Mouse (Mus musculus): Measurements from ENCODE around the gene Tspan18. TPM values are rescaled to one million over a fixed set of nuclear protein-coding genes. Genes with fewer than 3 reads are reported as not detected.

Gene Tspan18
- polyA plus RNA-seq, 1 experiment from 2014 or later, result 48.2 TPM

- ATAC-seq (ENCODE audit: insufficient number of reproducible peaks, insufficient read depth, low FRiP score, low read depth), result no peak
- no peaks in the 10 kb centered on the region for H3K36me3 ChIP-seq (ENCODE audit: control insufficient read depth, insufficient read depth, low read length)
- no peak overlapping the region for H3K4me2 ChIP-seq (ENCODE audit: low read length)
- H3K9me3 ChIP-seq (ENCODE audit: control insufficient read depth, low read length), result no peaks in the 10 kb centered on the region
- no peak overlapping the region for H3K4me3 ChIP-seq (ENCODE audit: control insufficient read depth in 1 of 2, insufficient read depth in 1 of 2, low read depth in 1 of 2, low read length in 2 of 2)
- peak overlapping the region in 1 of 2 experiments; percentile 16; a peak in 1 of 4 replicates for H3K27ac ChIP-seq (replicated peaks in 1 of 2; ENCODE audit: control insufficient read depth in 1 of 2, insufficient read depth in 1 of 2, low read depth in 2 of 2, low read length in 2 of 2)
- H3K27me3 ChIP-seq (ENCODE audit: control insufficient read depth, insufficient read depth, low read length), result no peaks in the 10 kb centered on the region
- 61% methylated on average over 1 of the region's 1 CpGs for WGBS
- H3K9ac ChIP-seq (ENCODE audit: low read length), result no peak overlapping the region
- H3K4me1 ChIP-seq (ENCODE audit: control insufficient read depth in 2 of 2, insufficient read depth in 2 of 2, low read length in 2 of 2), result peaks cover 9 to 16% of the 10 kb centered on the region in 2 experiments
Measured at GRCm38 (mm10) chr2:93354621-93355020, 20.3 kb upstream of the Tspan18 start.

DNA sequence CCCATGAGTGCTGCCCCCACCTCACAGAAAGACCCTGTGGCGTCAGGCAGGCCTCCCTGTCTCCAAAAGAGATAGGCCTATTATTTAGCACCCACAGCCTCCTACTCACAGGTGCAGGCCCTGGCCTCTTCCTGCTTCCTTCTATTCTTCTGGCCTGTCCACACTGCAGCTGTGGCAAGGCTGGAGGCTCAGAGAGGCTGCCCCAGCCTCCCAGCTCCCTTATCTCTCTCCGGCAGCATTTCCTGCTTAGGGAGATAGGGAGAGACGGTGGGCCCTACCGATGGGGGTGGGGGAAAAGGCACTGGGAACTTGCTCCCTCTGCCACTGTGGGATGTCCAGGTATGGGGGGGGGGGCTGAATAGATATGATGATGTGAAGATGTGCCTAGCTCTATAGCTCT, 19.4 kb upstream of the Tspan18 start:
- Histone ChIP-seq H3K36me3 (ENCODE audit: control insufficient read depth, insufficient read depth, low read length) (no peaks in the 10 kb centered on the region), H3K4me2 (ENCODE audit: low read length) (no peak overlapping the region), H3K9ac (ENCODE audit: low read length) (no peak overlapping the region), H3K27ac (replicated peaks in 1 of 2; ENCODE audit: control insufficient read depth in 1 of 2, insufficient read depth in 1 of 2, low read depth in 2 of 2, low read length in 2 of 2) (peak overlapping the region; percentile 57 to 58), H3K4me3 (ENCODE audit: control insufficient read depth in 1 of 2, insufficient read depth in 1 of 2, low read depth in 1 of 2, low read length in 2 of 2) (no peak overlapping the region), H3K27me3 (ENCODE audit: control insufficient read depth, insufficient read depth, low read length) (no peaks in the 10 kb centered on the region), H3K4me1 (ENCODE audit: control insufficient read depth in 2 of 2, insufficient read depth in 2 of 2, low read length in 2 of 2) (peaks cover 9 to 16% of the 10 kb centered on the region in 2 experiments), H3K9me3 (ENCODE audit: control insufficient read depth, low read length) (no peaks in the 10 kb centered on the region)
- ATAC-seq (ENCODE audit: insufficient number of reproducible peaks, insufficient read depth, low FRiP score, low read depth), result peak; percentile 81
- 11% methylated on average over 4 of the region's 4 CpGs for WGBS

DNA sequence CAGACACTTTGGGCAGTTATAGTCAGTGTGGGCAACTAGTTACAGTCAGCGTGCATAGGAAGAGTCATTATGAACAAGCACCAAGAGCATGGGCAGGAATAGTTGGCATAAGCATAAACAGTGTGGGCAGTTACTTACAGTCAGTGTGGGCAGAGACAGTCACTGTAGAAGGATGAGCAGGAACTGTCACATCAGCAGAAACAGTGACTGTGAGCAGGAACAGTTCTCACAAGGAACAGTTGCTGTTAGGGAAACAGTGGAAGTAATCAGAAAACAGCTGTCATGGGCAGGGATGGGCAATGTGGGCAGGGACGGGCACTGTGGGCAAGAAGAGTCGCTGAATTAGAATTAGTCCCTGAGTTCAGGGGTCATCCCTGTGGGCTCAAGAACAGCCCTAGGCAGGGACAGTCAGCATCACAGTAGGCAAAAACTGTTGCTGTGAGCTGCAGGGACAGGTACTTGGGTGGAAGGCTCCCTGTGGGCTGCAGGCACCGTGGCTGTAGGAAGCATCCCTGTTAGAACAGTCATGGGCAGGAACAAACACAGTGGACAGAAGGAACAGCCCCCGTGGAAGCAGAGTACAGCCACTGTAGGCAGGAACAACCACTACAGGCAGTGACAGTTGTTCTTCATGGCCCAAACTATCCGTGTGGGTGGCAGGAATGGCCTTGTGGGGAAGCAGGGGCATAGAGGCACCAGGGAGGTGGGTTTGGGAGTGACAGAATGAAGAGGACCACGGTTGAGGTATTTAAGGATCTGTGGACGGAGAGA, 18.8 kb upstream of the Tspan18 start:
- H3K27me3 ChIP-seq (ENCODE audit: control insufficient read depth, insufficient read depth, low read length), result no peaks in the 10 kb centered on the region
- H3K4me2 ChIP-seq (ENCODE audit: low read length), result no peak overlapping the region
- peaks cover 9 to 16% of the 10 kb centered on the region in 2 experiments for H3K4me1 ChIP-seq (ENCODE audit: control insufficient read depth in 2 of 2, insufficient read depth in 2 of 2, low read length in 2 of 2)
- WGBS, result 57% methylated on average over 8 of the region's 8 CpGs
- 0 out of 2 replicates have a peak, but pooled peaks have one; percentile 9 for ATAC-seq (ENCODE audit: insufficient number of reproducible peaks, insufficient read depth, low FRiP score, low read depth)
- H3K27ac ChIP-seq (replicated peaks in 1 of 2; ENCODE audit: control insufficient read depth in 1 of 2, insufficient read depth in 1 of 2, low read depth in 2 of 2, low read length in 2 of 2), result peak overlapping the region; percentile 57 to 58
- no peaks in the 10 kb centered on the region for H3K9me3 ChIP-seq (ENCODE audit: control insufficient read depth, low read length)
- H3K4me3 ChIP-seq (ENCODE audit: control insufficient read depth in 1 of 2, insufficient read depth in 1 of 2, low read depth in 1 of 2, low read length in 2 of 2), result no peak overlapping the region
- H3K36me3 ChIP-seq (ENCODE audit: control insufficient read depth, insufficient read depth, low read length), result no peaks in the 10 kb centered on the region
- no peak overlapping the region for H3K9ac ChIP-seq (ENCODE audit: low read length)

DNA sequence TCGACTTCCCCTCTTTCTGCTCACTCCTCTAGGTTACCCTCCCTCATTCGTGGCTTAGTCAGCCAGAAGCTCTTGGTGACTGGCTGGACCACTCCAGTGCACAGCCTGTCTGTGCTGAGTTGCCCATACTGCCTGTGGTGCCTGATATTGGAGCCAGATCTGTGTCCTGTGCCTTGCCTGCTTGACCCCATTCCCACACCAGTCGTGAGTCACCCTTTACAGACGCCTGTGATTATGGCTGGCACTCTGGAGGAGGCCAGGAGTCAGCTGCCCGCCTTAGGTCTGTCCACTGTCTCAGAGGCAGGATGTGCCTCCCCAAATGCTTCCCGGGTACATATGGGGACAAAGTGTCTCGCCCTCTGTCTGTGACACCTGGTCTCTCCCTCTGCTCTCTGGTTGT, 17.0 kb upstream of the Tspan18 start:
- Histone ChIP-seq H3K36me3 (ENCODE audit: control insufficient read depth, insufficient read depth, low read length) (no peaks in the 10 kb centered on the region), H3K9me3 (ENCODE audit: control insufficient read depth, low read length) (no peaks in the 10 kb centered on the region), H3K9ac (ENCODE audit: low read length) (no peak overlapping the region), H3K4me2 (ENCODE audit: low read length) (no peak overlapping the region), H3K4me1 (ENCODE audit: control insufficient read depth in 2 of 2, insufficient read depth in 2 of 2, low read length in 2 of 2) (peaks cover 11 to 21% of the 10 kb centered on the region in 2 experiments), H3K27ac (replicated peaks in 1 of 2; ENCODE audit: control insufficient read depth in 1 of 2, insufficient read depth in 1 of 2, low read depth in 2 of 2, low read length in 2 of 2) (no peak overlapping the region), H3K4me3 (ENCODE audit: control insufficient read depth in 1 of 2, insufficient read depth in 1 of 2, low read depth in 1 of 2, low read length in 2 of 2) (no peak overlapping the region), H3K27me3 (ENCODE audit: control insufficient read depth, insufficient read depth, low read length) (no peaks in the 10 kb centered on the region)
- WGBS, result 53% methylated on average over 7 of the region's 7 CpGs
- ATAC-seq (ENCODE audit: insufficient number of reproducible peaks, insufficient read depth, low FRiP score, low read depth), result no peak

DNA sequence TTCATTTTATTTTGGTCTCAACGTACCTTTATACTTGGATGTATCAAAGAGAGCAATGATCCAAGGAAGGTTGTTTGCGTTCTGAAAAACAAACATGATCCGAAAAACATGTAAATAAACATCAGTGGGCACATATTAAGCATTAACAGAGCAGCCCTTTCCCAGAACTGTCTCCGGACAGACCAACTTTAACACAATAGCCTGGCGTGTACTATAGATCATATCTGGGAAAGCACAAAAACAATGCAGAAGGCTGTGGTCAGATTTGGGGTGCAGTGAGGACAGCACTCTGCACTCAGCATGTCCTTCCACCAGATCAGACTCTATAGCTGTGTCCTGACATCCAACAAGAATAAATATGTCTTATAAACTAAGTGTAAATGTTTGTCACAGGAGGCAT, 12.7 kb upstream of the Tspan18 start:
- Histone ChIP-seq H3K36me3 (ENCODE audit: control insufficient read depth, insufficient read depth, low read length) (no peaks in the 10 kb centered on the region), H3K4me2 (ENCODE audit: low read length) (no peak overlapping the region), H3K27ac (replicated peaks in 1 of 2; ENCODE audit: control insufficient read depth in 1 of 2, insufficient read depth in 1 of 2, low read depth in 2 of 2, low read length in 2 of 2) (peak overlapping the region in 1 of 2 experiments; percentile 24; a peak in 1 of 4 replicates), H3K9me3 (ENCODE audit: control insufficient read depth, low read length) (no peaks in the 10 kb centered on the region), H3K4me3 (ENCODE audit: control insufficient read depth in 1 of 2, insufficient read depth in 1 of 2, low read depth in 1 of 2, low read length in 2 of 2) (no peak overlapping the region), H3K27me3 (ENCODE audit: control insufficient read depth, insufficient read depth, low read length) (no peaks in the 10 kb centered on the region), H3K9ac (ENCODE audit: low read length) (no peak overlapping the region), H3K4me1 (ENCODE audit: control insufficient read depth in 2 of 2, insufficient read depth in 2 of 2, low read length in 2 of 2) (peaks cover 13 to 14% of the 10 kb centered on the region in 2 experiments)
- WGBS, result 78% methylated on average over 5 of the region's 5 CpGs
- ATAC-seq (ENCODE audit: insufficient number of reproducible peaks, insufficient read depth, low FRiP score, low read depth), result no peak

DNA sequence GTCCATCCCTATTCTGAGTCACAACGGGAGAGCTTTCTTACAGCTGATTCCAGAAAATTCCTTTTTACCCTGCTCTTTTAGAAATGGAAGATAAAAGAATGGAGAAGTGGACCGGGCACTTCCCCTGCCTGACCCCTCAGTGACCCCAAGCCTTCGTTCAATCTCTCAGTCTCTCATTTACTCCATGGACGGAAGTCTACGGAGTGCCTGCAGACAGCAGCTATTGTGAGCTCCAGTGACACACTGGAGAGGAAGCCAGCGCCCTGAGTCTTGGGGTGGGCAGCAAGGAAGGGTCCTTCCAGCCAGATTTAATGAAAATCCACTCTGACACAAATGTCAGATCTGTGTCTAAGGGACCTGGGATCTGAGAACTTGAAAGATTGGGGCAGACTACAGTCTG, 12.3 kb upstream of the Tspan18 start:
- no peaks in the 10 kb centered on the region for H3K9me3 ChIP-seq (ENCODE audit: control insufficient read depth, low read length)
- H3K27ac ChIP-seq (replicated peaks in 1 of 2; ENCODE audit: control insufficient read depth in 1 of 2, insufficient read depth in 1 of 2, low read depth in 2 of 2, low read length in 2 of 2), result peak overlapping the region in 1 of 2 experiments; percentile 41; a peak in 1 of 4 replicates
- no peak overlapping the region for H3K4me2 ChIP-seq (ENCODE audit: low read length)
- H3K4me1 ChIP-seq (ENCODE audit: control insufficient read depth in 2 of 2, insufficient read depth in 2 of 2, low read length in 2 of 2), result peaks cover 12 to 13% of the 10 kb centered on the region in 2 experiments
- H3K27me3 ChIP-seq (ENCODE audit: control insufficient read depth, insufficient read depth, low read length), result no peaks in the 10 kb centered on the region
- 16% methylated on average over 6 of the region's 6 CpGs for WGBS
- no peak overlapping the region for H3K4me3 ChIP-seq (ENCODE audit: control insufficient read depth in 1 of 2, insufficient read depth in 1 of 2, low read depth in 1 of 2, low read length in 2 of 2)
- H3K9ac ChIP-seq (ENCODE audit: low read length), result no peak overlapping the region
- ATAC-seq (ENCODE audit: insufficient number of reproducible peaks, insufficient read depth, low FRiP score, low read depth), result no peak
- no peaks in the 10 kb centered on the region for H3K36me3 ChIP-seq (ENCODE audit: control insufficient read depth, insufficient read depth, low read length)

DNA sequence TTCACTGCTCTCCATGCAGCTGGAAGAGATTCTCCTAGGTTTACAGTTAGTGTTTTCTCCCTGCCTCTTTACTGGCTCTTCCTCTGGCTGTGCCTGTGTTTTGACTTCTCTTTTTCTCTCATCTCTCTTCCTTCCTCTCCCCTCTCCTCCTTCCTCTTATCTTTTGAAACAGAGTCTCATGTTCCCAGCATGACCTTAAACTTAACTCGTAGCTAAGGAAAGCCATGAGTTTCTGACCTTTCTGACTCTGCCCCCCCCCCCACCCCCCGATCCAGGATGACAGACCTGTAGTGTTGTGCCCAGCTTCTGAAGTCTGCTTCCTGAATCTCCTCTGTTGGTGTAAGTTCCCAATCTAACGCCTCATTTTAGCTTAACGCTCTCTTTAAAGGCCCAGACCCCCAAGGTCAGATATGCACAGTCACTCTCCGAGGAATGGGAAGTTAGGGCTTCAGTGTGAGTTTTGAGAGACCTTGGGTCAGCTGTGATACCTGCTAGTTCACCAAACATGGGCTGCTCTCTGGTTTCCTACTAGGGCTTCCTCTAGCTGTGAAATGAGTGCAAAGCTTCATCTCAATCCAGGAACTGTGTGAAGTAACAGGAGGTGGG, 11.5 kb upstream of the Tspan18 start:
- Histone ChIP-seq H3K4me3 (ENCODE audit: control insufficient read depth in 1 of 2, insufficient read depth in 1 of 2, low read depth in 1 of 2, low read length in 2 of 2) (no peak overlapping the region), H3K36me3 (ENCODE audit: control insufficient read depth, insufficient read depth, low read length) (no peaks in the 10 kb centered on the region), H3K4me2 (ENCODE audit: low read length) (no peak overlapping the region), H3K27me3 (ENCODE audit: control insufficient read depth, insufficient read depth, low read length) (no peaks in the 10 kb centered on the region), H3K27ac (replicated peaks in 1 of 2; ENCODE audit: control insufficient read depth in 1 of 2, insufficient read depth in 1 of 2, low read depth in 2 of 2, low read length in 2 of 2) (peak overlapping the region; percentile 10 to 41; a peak in 2 of 4 replicates), H3K9me3 (ENCODE audit: control insufficient read depth, low read length) (no peaks in the 10 kb centered on the region), H3K4me1 (ENCODE audit: control insufficient read depth in 2 of 2, insufficient read depth in 2 of 2, low read length in 2 of 2) (peaks cover 12 to 13% of the 10 kb centered on the region in 2 experiments), H3K9ac (ENCODE audit: low read length) (no peak overlapping the region)
- ATAC-seq (ENCODE audit: insufficient number of reproducible peaks, insufficient read depth, low FRiP score, low read depth), result no peak
- 39% methylated on average over 5 of the region's 5 CpGs for WGBS
